Mouse (Mus musculus) olfactory bulb, adult 2 months (tissue): ENCODE measurements around the gene 4931429L15Rik.

ENCODE experiments used
- CTCF ChIP-seq: fragments of 200-500 bp; IDR thresholded peaks from 2 replicates; pipeline ENCODE4 v1.5.1; 2012; ENCODE audit warnings: low read depth, mild to moderate bottlenecking, low read length, moderate library complexity; ENCODE audit not compliant: insufficient read depth
- POLR2A ChIP-seq: fragments of 200-500 bp; IDR thresholded peaks from 2 replicates; pipeline ENCODE4 v1.6.1; 2012; ENCODE audit warnings: mild to moderate bottlenecking, low read depth, low read length, moderate library complexity; ENCODE audit not compliant: insufficient read depth

DNA sequence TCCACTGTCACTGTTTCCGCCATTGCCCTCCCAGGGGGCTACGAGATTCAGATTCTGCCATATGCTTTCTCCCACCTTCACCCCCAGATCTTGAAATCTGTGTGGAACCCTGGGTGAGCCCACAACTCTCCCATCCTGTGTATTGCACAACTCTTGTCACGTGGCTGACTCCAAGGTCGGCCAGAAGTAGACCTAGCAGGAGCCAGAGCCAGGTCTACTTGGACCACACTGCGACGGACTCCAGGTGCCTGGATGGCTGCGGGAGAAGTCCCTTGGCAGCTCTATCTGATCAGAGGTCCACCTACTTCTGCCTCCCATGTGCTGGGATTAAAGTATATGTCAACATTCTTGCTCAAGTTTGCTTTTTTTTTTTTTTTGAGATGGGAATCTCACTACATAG, 58.7 kb downstream of the 4931429L15Rik start:
- TF ChIP-seq CTCF = no peak
- no peak for TF ChIP-seq POLR2A
